Mouse (Mus musculus) heart, embryonic 12.5 days (tissue): ENCODE data around the gene Arhgef28. TPM values are rescaled to one million over a fixed set of nuclear protein-coding genes. Genes with fewer than 3 reads are reported as not detected.

Source experiments
- ATAC-seq: fragments of 200-750 bp; cut with Nextera tagmentation; 2 replicates; pipeline ENCODE4 v1.8.0; 2017; ENCODE audit warnings: moderate TSS enrichment, moderate library complexity; ENCODE audit not compliant: insufficient number of reproducible peaks, low FRiP score
- H3K27ac ChIP-seq: fragments of 300-500 bp; sonication (generic); 2 replicates; pipeline ENCODE4 v1.5.1; 2016; ENCODE audit warnings: mild to moderate bottlenecking, moderate library complexity; ENCODE audit not compliant: poor library complexity, severe bottlenecking
- H3K27me3 ChIP-seq: fragments of 300-500 bp; sonication (generic); replicated peaks from 2 replicates; pipeline ENCODE4 v1.6.1; 2016; ENCODE audit warnings: mild to moderate bottlenecking, moderate library complexity
- H3K36me3 ChIP-seq: fragments of 300-500 bp; sonication (generic); 2 replicates; pipeline ENCODE4 v1.6.1; 2016; ENCODE audit warnings: mild to moderate bottlenecking, moderate library complexity
- H3K4me1 ChIP-seq: fragments of 300-500 bp; sonication (generic); replicated peaks from 2 replicates; pipeline ENCODE4 v1.6.1; 2016; ENCODE audit warnings: mild to moderate bottlenecking
- H3K4me2 ChIP-seq: fragments of 300-500 bp; sonication (generic); 2 replicates; pipeline ENCODE4 v1.6.1; 2016; ENCODE audit warnings: mild to moderate bottlenecking, moderate library complexity
- H3K4me3 ChIP-seq: fragments of 300-500 bp; sonication (generic); 2 replicates; pipeline ENCODE4 v1.5.1; 2016; ENCODE audit warnings: mild to moderate bottlenecking
- H3K9ac ChIP-seq: fragments of 300-500 bp; sonication (generic); 2 replicates; pipeline ENCODE4 v1.6.1; 2016; ENCODE audit warnings: mild to moderate bottlenecking, moderate library complexity
- H3K9me3 ChIP-seq: fragments of 300-500 bp; sonication (generic); replicated peaks from 2 replicates; pipeline ENCODE4 v1.6.1; 2016; ENCODE audit warnings: mild to moderate bottlenecking, moderate library complexity
- WGBS: fragments of 180-500 bp; shearing (Covaris S2); methylation state at CpG from one replicate; pipeline ENCODE4 v1.1.7; 2016; 5-methylcytosine and 5-hydroxymethylcytosine counted together
- polyA plus RNA-seq: library from polyadenylated mRNA; unstranded; fragments of >200 nt; fragmentation: Nextera tagmentation; extraction: Ambion mirVana; gene quantifications from 2 replicates; pipeline ENCODE4 v1.2.1, GENCODE M21; 2016

Gene Arhgef28
- polyA plus RNA-seq, 1 experiment from 2014 or later, result 13.4 TPM

- Histone ChIP-seq H3K4me2 (no peak overlapping the region), H3K9me3 (no peaks in the 10 kb centered on the region), H3K27me3 (no peaks in the 10 kb centered on the region), H3K4me1 (0 out of 2 replicates have a peak, but pooled peaks cover 7% of the 10 kb centered on the region), H3K36me3 (no peaks in the 10 kb centered on the region), H3K27ac (no peak overlapping the region), H3K4me3 (no peak overlapping the region), H3K9ac (no peak overlapping the region)
- no peak for ATAC-seq
- whole genome bisulfite sequencing, result 63% methylated on average over 6 of the region's 6 CpGs
These were observed 265.1 kb downstream of the Arhgef28 start for GRCm38 (mm10) chr13:97941099-97941498.

- Histone ChIP-seq H3K9me3 (no peaks in the 10 kb centered on the region), H3K9ac (no peak overlapping the region), H3K4me2 (no peak overlapping the region), H3K27me3 (no peaks in the 10 kb centered on the region), H3K4me1 (0 out of 2 replicates have a peak, but pooled peaks cover 7% of the 10 kb centered on the region), H3K27ac (no peak overlapping the region), H3K36me3 (no peaks in the 10 kb centered on the region), H3K4me3 (no peak overlapping the region)
- WGBS, result 65% methylated on average over 15 of the region's 15 CpGs
- ATAC-seq, result no peak
These were observed 266.6 kb downstream of the Arhgef28 start for GRCm38 (mm10) chr13:97939433-97940160.

GRCm38 (mm10) chr13:97938596-97939297 lies 267.5 kb downstream of the Arhgef28 start:
- no peak overlapping the region for H3K9ac ChIP-seq
- ATAC-seq, result no peak
- H3K4me2 ChIP-seq, result no peak overlapping the region
- 0 out of 2 replicates have a peak, but pooled peaks cover 7% of the 10 kb centered on the region for H3K4me1 ChIP-seq
- 31% methylated on average over 18 of the region's 18 CpGs for WGBS
- no peak overlapping the region for H3K4me3 ChIP-seq
- no peaks in the 10 kb centered on the region for H3K9me3 ChIP-seq
- H3K36me3 ChIP-seq, result no peaks in the 10 kb centered on the region
- H3K27ac ChIP-seq, result no peak overlapping the region
- no peaks in the 10 kb centered on the region for H3K27me3 ChIP-seq

GRCm38 (mm10) chr13:97937919-97938318 lies 268.3 kb downstream of the Arhgef28 start:
- Histone ChIP-seq H3K9me3 (no peaks in the 10 kb centered on the region), H3K36me3 (no peaks in the 10 kb centered on the region), H3K27me3 (no peaks in the 10 kb centered on the region), H3K27ac (no peak overlapping the region), H3K4me1 (0 out of 2 replicates have a peak, but pooled peaks cover 7% of the 10 kb centered on the region), H3K9ac (no peak overlapping the region), H3K4me2 (no peak overlapping the region), H3K4me3 (no peak overlapping the region)
- 25% methylated on average over 7 of the region's 7 CpGs for WGBS
- ATAC-seq, result no peak

- ATAC-seq, result no peak
- Histone ChIP-seq H3K4me2 (no peak overlapping the region), H3K4me1 (no peaks in the 10 kb centered on the region), H3K27ac (no peak overlapping the region), H3K4me3 (no peak overlapping the region), H3K36me3 (peaks cover 6% of the 10 kb centered on the region; the same call in 1 of the 2 replicates), H3K9ac (no peak overlapping the region), H3K27me3 (no peaks in the 10 kb centered on the region), H3K9me3 (no peaks in the 10 kb centered on the region)
- 56% methylated on average over 8 of the region's 8 CpGs for WGBS
These were observed 278.1 kb downstream of the Arhgef28 start for GRCm38 (mm10) chr13:97928135-97928497.

- peaks cover 6% of the 10 kb centered on the region; the same call in 1 of the 2 replicates for H3K36me3 ChIP-seq
- H3K9ac ChIP-seq, result no peak overlapping the region
- no peaks in the 10 kb centered on the region for H3K9me3 ChIP-seq
- no peaks in the 10 kb centered on the region for H3K27me3 ChIP-seq
- ATAC-seq, result no peak
- no peak overlapping the region for H3K4me3 ChIP-seq
- H3K4me2 ChIP-seq, result no peak overlapping the region
- H3K4me1 ChIP-seq, result no peaks in the 10 kb centered on the region
- H3K27ac ChIP-seq, result no peak overlapping the region
- WGBS, result 62% methylated on average over 14 of the region's 14 CpGs
These were observed 278.7 kb downstream of the Arhgef28 start for GRCm38 (mm10) chr13:97927376-97928134.

- H3K4me2 ChIP-seq, result no peak overlapping the region
- H3K4me3 ChIP-seq, result no peak overlapping the region
- no peaks in the 10 kb centered on the region for H3K4me1 ChIP-seq
- H3K27ac ChIP-seq, result no peak overlapping the region
- H3K27me3 ChIP-seq, result no peaks in the 10 kb centered on the region
- H3K9ac ChIP-seq, result no peak overlapping the region
- no peak for ATAC-seq
- WGBS, result 78% methylated on average over 10 of the region's 10 CpGs
- H3K9me3 ChIP-seq, result no peaks in the 10 kb centered on the region; the same call in 1 of the 2 replicates
- H3K36me3 ChIP-seq, result peaks cover 6% of the 10 kb centered on the region; the same call in 1 of the 2 replicates
These were observed 279.9 kb downstream of the Arhgef28 start for GRCm38 (mm10) chr13:97926371-97926770.

- WGBS, result 87% methylated on average over 5 of the region's 5 CpGs
- no peak for ATAC-seq
These were observed 283.2 kb downstream of the Arhgef28 start for GRCm38 (mm10) chr13:97923009-97923408.

GRCm38 (mm10) chr13:97919590-97919989 lies 286.6 kb downstream of the Arhgef28 start:
- H3K4me1 ChIP-seq, result no peaks in the 10 kb centered on the region
- no peak overlapping the region for H3K9ac ChIP-seq
- no peak overlapping the region for H3K4me2 ChIP-seq
- ATAC-seq, result no peak
- H3K9me3 ChIP-seq, result no peaks in the 10 kb centered on the region; the same call in 1 of the 2 replicates
- H3K4me3 ChIP-seq, result no peak overlapping the region
- no peaks in the 10 kb centered on the region for H3K27me3 ChIP-seq
- WGBS, result 60% methylated on average over 8 of the region's 8 CpGs
- H3K27ac ChIP-seq, result no peak overlapping the region
- no peaks in the 10 kb centered on the region for H3K36me3 ChIP-seq

More at GRCm38 (mm10) chr13:97923009-97923408, 283.2 kb downstream of the Arhgef28 start:
- Histone ChIP-seq H3K9ac (no peak overlapping the region), H3K36me3 (no peaks in the 10 kb centered on the region), H3K9me3 (no peaks in the 10 kb centered on the region; the same call in 1 of the 2 replicates), H3K4me1 (no peaks in the 10 kb centered on the region), H3K27ac (no peak overlapping the region), H3K4me3 (no peak overlapping the region), H3K4me2 (no peak overlapping the region), H3K27me3 (no peaks in the 10 kb centered on the region)

GRCm38 (mm10) chr13:97918117-97918900 lies 287.9 kb downstream of the Arhgef28 start:
- Histone ChIP-seq H3K27me3 (no peaks in the 10 kb centered on the region), H3K27ac (no peak overlapping the region), H3K36me3 (no peaks in the 10 kb centered on the region), H3K4me3 (no peak overlapping the region), H3K9me3 (no peaks in the 10 kb centered on the region; the same call in 1 of the 2 replicates), H3K4me1 (no peaks in the 10 kb centered on the region), H3K9ac (no peak overlapping the region), H3K4me2 (no peak overlapping the region)
- no peak for ATAC-seq
- 85% methylated on average over 12 of the region's 12 CpGs for WGBS
